Mouse (Mus musculus): ENCODE results near the gene Stra6. TPM values are rescaled to one million over a fixed set of nuclear protein-coding genes. Genes with fewer than 3 reads are reported as not detected.

The Stra6 gene
- total RNA-seq, 1 experiment = 4.5 TPM

- no peak overlapping the region for H3K4me3 ChIP-seq (ENCODE audit: insufficient read depth in 1 of 2, low read depth in 1 of 2, low read length in 2 of 2, poor library complexity in 1 of 2, severe bottlenecking in 1 of 2)
- H3K36me3 ChIP-seq (ENCODE audit: control insufficient read depth, insufficient read depth, low read length, poor library complexity, severe bottlenecking) = no peaks in the 10 kb centered on the region
- H3K9ac ChIP-seq (ENCODE audit: insufficient read depth, low read depth, low read length, poor library complexity, severe bottlenecking) = no peak overlapping the region
- DNase-seq (ENCODE audit: low read depth, low spot score) = no peak
- TF ChIP-seq HCFC1 (IDR thresholded peaks at IDR 0.05; ENCODE audit: borderline replicate concordance, insufficient read depth, low read length) = no peak
- TF ChIP-seq ZC3H11A (IDR thresholded peaks at IDR 0.05; ENCODE audit: borderline replicate concordance, low read depth, low read length) = no peak
- no peak for TF ChIP-seq MAFK (IDR thresholded peaks at IDR 0.05; ENCODE audit: insufficient read depth, low read depth, low read length)
- TF ChIP-seq ZNF384 (IDR thresholded peaks at IDR 0.05; ENCODE audit: low read depth, low read length) = no peak
- no peak for TF ChIP-seq CHD2 (IDR thresholded peaks at IDR 0.05; ENCODE audit: low read depth, low read length)
- H3K4me1 ChIP-seq (ENCODE audit: control insufficient read depth in 2 of 2, insufficient read depth in 2 of 2, low read length in 2 of 2, poor library complexity in 1 of 2) = peaks cover 3 to 4% of the 10 kb centered on the region in 2 experiments
- no peaks in the 10 kb centered on the region for H3K9me3 ChIP-seq (ENCODE audit: control insufficient read depth, insufficient read depth, low read depth, low read length)
- in situ Hi-C loops (cut with MboI; ENCODE audit: low sequenced_read_pairs in 2 of 2, unreplicated experiment in 2 of 2) = no loop called here
- no peak overlapping the region for H3K27ac ChIP-seq (ENCODE audit: insufficient read depth, low read depth, low read length, poor library complexity, severe bottlenecking)
Observed at GRCm38 (mm10) chr9:58018385-58018784, 45.2 kb upstream of the Stra6 start.

GRCm38 (mm10) chr9:58025995-58026394, 37.6 kb upstream of the Stra6 start:
- in situ Hi-C loops (cut with MboI; ENCODE audit: low sequenced_read_pairs in 2 of 2, unreplicated experiment in 2 of 2) = no loop called here
- no peaks in the 10 kb centered on the region for H3K9me3 ChIP-seq (ENCODE audit: control insufficient read depth, insufficient read depth, low read depth, low read length)
- H3K27ac ChIP-seq (ENCODE audit: insufficient read depth, low read depth, low read length, poor library complexity, severe bottlenecking) = no peak overlapping the region
- TF ChIP-seq ZNF384 (IDR thresholded peaks at IDR 0.05; ENCODE audit: low read depth, low read length) (no peak), ZC3H11A (IDR thresholded peaks at IDR 0.05; ENCODE audit: borderline replicate concordance, low read depth, low read length) (no peak)
- H3K4me3 ChIP-seq (ENCODE audit: insufficient read depth in 1 of 2, low read depth in 1 of 2, low read length in 2 of 2, poor library complexity in 1 of 2, severe bottlenecking in 1 of 2) = no peak overlapping the region
- no peaks in the 10 kb centered on the region for H3K4me1 ChIP-seq (ENCODE audit: control insufficient read depth in 2 of 2, insufficient read depth in 2 of 2, low read length in 2 of 2, poor library complexity in 1 of 2)
- H3K9ac ChIP-seq (ENCODE audit: insufficient read depth, low read depth, low read length, poor library complexity, severe bottlenecking) = no peak overlapping the region
- DNase-seq (ENCODE audit: low read depth, low spot score) = no peak
- H3K36me3 ChIP-seq (ENCODE audit: control insufficient read depth, insufficient read depth, low read length, poor library complexity, severe bottlenecking) = no peaks in the 10 kb centered on the region

- no peaks in the 10 kb centered on the region for H3K36me3 ChIP-seq (ENCODE audit: control insufficient read depth, insufficient read depth, low read length, poor library complexity, severe bottlenecking)
- no peak overlapping the region for H3K27ac ChIP-seq (ENCODE audit: insufficient read depth, low read depth, low read length, poor library complexity, severe bottlenecking)
- DNase-seq (ENCODE audit: low read depth, low spot score) = no peak
- no peak for TF ChIP-seq MAFK (IDR thresholded peaks at IDR 0.05; ENCODE audit: insufficient read depth, low read depth, low read length)
- TF ChIP-seq HCFC1 (IDR thresholded peaks at IDR 0.05; ENCODE audit: borderline replicate concordance, insufficient read depth, low read length) = no peak
- TF ChIP-seq CHD2 (IDR thresholded peaks at IDR 0.05; ENCODE audit: low read depth, low read length) = no peak
- no peak for TF ChIP-seq ZC3H11A (IDR thresholded peaks at IDR 0.05; ENCODE audit: borderline replicate concordance, low read depth, low read length)
- TF ChIP-seq ZNF384 (IDR thresholded peaks at IDR 0.05; ENCODE audit: low read depth, low read length) = no peak
- H3K9me3 ChIP-seq (ENCODE audit: control insufficient read depth, insufficient read depth, low read depth, low read length) = no peaks in the 10 kb centered on the region
- in situ Hi-C loops (cut with MboI; ENCODE audit: low sequenced_read_pairs in 2 of 2, unreplicated experiment in 2 of 2) = no loop called here
- H3K9ac ChIP-seq (ENCODE audit: insufficient read depth, low read depth, low read length, poor library complexity, severe bottlenecking) = no peak overlapping the region
- H3K4me3 ChIP-seq (ENCODE audit: insufficient read depth in 1 of 2, low read depth in 1 of 2, low read length in 2 of 2, poor library complexity in 1 of 2, severe bottlenecking in 1 of 2) = no peak overlapping the region
- no peaks in the 10 kb centered on the region for H3K4me1 ChIP-seq (ENCODE audit: control insufficient read depth in 2 of 2, insufficient read depth in 2 of 2, low read length in 2 of 2, poor library complexity in 1 of 2)
Observed at GRCm38 (mm10) chr9:58027426-58028180, 36.0 kb upstream of the Stra6 start.

GRCm38 (mm10) chr9:58028841-58029240, 34.7 kb upstream of the Stra6 start:
- no peaks in the 10 kb centered on the region for H3K36me3 ChIP-seq (ENCODE audit: control insufficient read depth, insufficient read depth, low read length, poor library complexity, severe bottlenecking)
- H3K4me1 ChIP-seq (ENCODE audit: control insufficient read depth in 2 of 2, insufficient read depth in 2 of 2, low read length in 2 of 2, poor library complexity in 1 of 2) = no peaks in the 10 kb centered on the region
- H3K9me3 ChIP-seq (ENCODE audit: control insufficient read depth, insufficient read depth, low read depth, low read length) = no peaks in the 10 kb centered on the region
- H3K4me3 ChIP-seq (ENCODE audit: insufficient read depth in 1 of 2, low read depth in 1 of 2, low read length in 2 of 2, poor library complexity in 1 of 2, severe bottlenecking in 1 of 2) = no peak overlapping the region
- no peak for DNase-seq (ENCODE audit: low read depth, low spot score)
- in situ Hi-C loops (cut with MboI; ENCODE audit: low sequenced_read_pairs in 2 of 2, unreplicated experiment in 2 of 2) = no loop called here
- H3K27ac ChIP-seq (ENCODE audit: insufficient read depth, low read depth, low read length, poor library complexity, severe bottlenecking) = no peak overlapping the region
- TF ChIP-seq ZNF384 (IDR thresholded peaks at IDR 0.05; ENCODE audit: low read depth, low read length) (no peak), MAFK (IDR thresholded peaks at IDR 0.05; ENCODE audit: insufficient read depth, low read depth, low read length) (no peak), HCFC1 (IDR thresholded peaks at IDR 0.05; ENCODE audit: borderline replicate concordance, insufficient read depth, low read length) (no peak), CHD2 (IDR thresholded peaks at IDR 0.05; ENCODE audit: low read depth, low read length) (no peak), ZC3H11A (IDR thresholded peaks at IDR 0.05; ENCODE audit: borderline replicate concordance, low read depth, low read length) (no peak)
- no peak overlapping the region for H3K9ac ChIP-seq (ENCODE audit: insufficient read depth, low read depth, low read length, poor library complexity, severe bottlenecking)

- no peak for TF ChIP-seq MAFK (IDR thresholded peaks at IDR 0.05; ENCODE audit: insufficient read depth, low read depth, low read length)
- no peak for TF ChIP-seq ZNF384 (IDR thresholded peaks at IDR 0.05; ENCODE audit: low read depth, low read length)
- no peak for TF ChIP-seq HCFC1 (IDR thresholded peaks at IDR 0.05; ENCODE audit: borderline replicate concordance, insufficient read depth, low read length)
- TF ChIP-seq CHD2 (IDR thresholded peaks at IDR 0.05; ENCODE audit: low read depth, low read length) = no peak
- no peak for TF ChIP-seq ZC3H11A (IDR thresholded peaks at IDR 0.05; ENCODE audit: borderline replicate concordance, low read depth, low read length)
- Histone ChIP-seq H3K27ac (ENCODE audit: insufficient read depth, low read depth, low read length, poor library complexity, severe bottlenecking) (no peak overlapping the region), H3K36me3 (ENCODE audit: control insufficient read depth, insufficient read depth, low read length, poor library complexity, severe bottlenecking) (no peaks in the 10 kb centered on the region), H3K9ac (ENCODE audit: insufficient read depth, low read depth, low read length, poor library complexity, severe bottlenecking) (no peak overlapping the region), H3K4me3 (ENCODE audit: insufficient read depth in 1 of 2, low read depth in 1 of 2, low read length in 2 of 2, poor library complexity in 1 of 2, severe bottlenecking in 1 of 2) (no peak overlapping the region), H3K4me1 (ENCODE audit: control insufficient read depth in 2 of 2, insufficient read depth in 2 of 2, low read length in 2 of 2, poor library complexity in 1 of 2) (no peaks in the 10 kb centered on the region), H3K9me3 (ENCODE audit: control insufficient read depth, insufficient read depth, low read depth, low read length) (no peaks in the 10 kb centered on the region)
- in situ Hi-C loops (cut with MboI; ENCODE audit: low sequenced_read_pairs in 2 of 2, unreplicated experiment in 2 of 2) = no loop called here
- DNase-seq (ENCODE audit: low read depth, low spot score) = no peak
Observed at GRCm38 (mm10) chr9:58029635-58030034, 34.0 kb upstream of the Stra6 start.

All from ES-E14 (cell line).